Mouse (Mus musculus) forelimb bud, embryonic 11.5 days (tissue): ENCODE results near the gene Psg18.
"Not testable (repeated sequence)": the region's sequence is repeated elsewhere in the genome, so short reads cannot be mapped to it uniquely, and the experiment has no call there.

Experiments used
- DNase-seq: peaks from one replicate; pipeline ENCODE4 v3.0.0-alpha.2; 2012; ENCODE audit warnings: low read depth, low spot score

Psg18 gene

DNA sequence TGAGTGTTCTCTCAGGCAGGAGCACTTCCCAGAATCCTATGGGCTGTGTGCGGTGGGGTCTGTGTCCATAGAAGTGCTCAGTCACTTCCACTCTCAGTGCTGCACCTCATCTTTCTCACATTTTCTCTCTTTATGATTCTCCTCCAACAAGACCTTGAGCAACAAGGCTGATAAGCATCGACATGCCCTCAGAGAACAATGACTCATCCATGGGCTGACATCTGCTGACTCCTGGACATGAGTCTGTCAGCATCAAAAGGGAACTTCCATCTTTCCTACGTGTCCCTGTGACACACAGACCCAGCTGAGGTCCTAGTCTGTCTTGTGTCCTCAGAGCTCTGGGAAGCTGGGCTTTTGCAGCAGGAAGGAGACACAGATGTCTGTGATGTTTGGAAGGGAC is at the start of gene Psg18:
Gene Psg18, minus strand, starts transcription at position 101 of the 400 bp plus-strand sequence.
- not testable (repeated sequence) for DNase-seq

DNA sequence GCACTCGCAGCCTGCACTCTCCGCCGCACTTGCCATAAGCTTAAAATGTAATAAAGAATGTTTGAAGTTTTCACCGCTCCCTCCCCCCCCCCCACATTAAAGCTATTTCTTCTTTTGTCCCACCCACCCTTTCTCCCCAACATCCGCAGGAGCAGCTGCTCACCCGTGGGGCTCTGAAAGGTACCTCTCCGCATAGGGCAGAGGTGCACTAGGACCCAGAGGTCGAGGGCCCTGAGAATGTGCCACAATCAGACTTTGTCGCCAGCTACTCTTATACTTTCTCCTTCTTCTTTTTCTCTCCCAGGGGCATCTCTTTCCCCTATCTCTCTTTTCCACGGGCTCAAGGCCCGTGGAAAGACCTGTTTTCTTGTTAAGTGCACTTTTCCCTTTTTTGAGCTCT is 48.6 kb upstream of the Psg18 start:
- DNase-seq: no peak

DNA sequence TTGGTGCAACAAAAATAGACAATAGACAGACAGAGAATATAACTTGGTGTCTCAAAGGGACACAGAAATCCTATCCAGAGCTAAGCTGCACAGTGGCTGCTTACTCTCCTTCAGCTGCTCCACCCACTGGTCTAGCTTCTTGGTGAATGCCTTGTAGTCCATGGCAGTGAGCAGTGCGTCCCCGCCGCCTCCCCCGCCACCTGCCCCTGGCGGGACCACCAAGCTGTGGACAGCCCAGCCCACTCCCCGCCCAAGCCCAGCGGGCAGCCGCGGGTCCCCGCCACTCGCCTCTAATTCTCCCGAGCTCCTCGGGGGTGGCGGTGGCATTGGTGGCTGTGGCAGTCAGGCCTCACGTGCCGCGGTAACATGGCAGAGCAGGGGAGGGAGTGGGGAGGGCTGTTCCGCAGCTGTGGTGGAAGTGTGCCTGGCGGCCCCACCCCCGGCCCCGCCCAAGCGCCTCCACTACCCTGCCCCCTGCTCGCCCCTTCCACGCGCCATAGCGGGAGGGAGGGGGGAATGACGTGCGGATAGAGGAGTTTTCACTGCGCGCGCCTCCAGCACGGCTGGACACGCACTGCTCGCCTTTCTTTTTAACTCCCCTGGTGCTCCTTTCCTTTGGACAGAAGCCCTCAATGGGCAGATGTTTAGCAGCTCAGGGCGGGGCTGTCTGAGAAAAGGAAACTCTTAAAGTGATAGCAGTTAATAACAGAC is 47.9 kb upstream of the Psg18 start:
- no peak for DNase-seq

DNA sequence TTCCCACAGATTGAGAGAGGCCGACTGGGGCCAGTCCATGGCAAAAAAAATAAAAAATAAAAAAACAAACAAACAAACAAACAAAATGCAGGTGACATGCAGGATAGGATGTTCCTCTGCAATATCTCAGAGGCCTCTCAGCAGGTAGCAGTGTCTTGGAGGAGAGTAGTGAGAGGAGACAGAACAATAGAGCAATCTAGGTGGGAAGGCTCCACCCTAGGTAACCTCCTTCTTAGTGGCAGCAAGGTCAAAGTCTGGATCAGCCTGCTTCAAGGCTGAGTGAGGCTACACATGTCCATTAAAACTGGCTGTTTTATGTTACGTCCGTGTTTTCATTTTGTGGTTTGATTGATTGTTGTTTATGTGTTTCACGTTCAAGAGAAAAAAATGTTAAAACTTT is 36.7 kb upstream of the Psg18 start:
- not testable (repeated sequence) for DNase-seq

DNA sequence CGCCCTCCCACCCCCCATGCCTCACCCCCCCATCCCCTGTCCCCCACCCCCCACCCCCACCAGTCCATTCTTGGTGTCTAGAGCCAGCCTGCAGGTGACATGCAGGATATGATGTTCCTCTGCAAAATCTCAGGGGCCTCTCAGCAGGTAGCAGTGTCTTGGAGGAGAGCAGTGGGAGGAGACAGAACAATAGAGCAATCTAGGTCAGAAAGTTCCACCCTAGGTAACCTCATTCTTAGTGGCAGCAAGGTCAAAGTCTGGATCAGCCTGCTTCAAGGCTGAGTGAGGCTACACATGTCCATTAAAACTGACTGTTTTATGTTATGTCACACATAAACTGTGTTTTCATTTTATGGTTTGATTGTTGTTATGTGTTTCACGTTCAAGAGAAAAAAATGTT is 23.5 kb upstream of the Psg18 start:
- no peak for DNase-seq

DNA sequence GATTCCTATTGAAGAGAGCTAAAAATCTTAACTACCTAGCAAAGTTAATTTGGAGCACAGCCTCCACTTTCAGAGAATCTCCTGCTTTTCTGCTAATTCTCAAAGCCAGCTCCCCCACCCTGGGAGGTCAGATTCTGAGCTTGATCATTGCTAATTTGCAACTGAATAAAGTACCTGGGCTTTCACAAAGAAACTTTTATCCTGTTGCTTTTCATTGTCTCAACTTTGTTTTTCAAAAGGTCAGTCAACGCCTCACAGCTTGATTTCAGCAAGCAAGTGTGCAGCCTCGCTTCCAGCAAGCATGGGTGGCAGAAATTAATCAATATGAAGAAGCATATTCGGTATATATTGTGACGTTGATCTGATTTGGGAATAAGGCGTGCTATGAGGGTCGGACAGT is 19.4 kb downstream of the Psg18 start:
- not testable (repeated sequence) for DNase-seq
